Mouse (Mus musculus): ENCODE measurements at regions not wholly inside any gene's neighbourhood (a gene's known extent, or its start where the extent isn't known, plus 50 kb on each side); places are given as distances from the start of the nearest gene placed in this dataset.
A peak's percentile ranks its signal among the peaks of the same experiment; 100 is the strongest.

DNA sequence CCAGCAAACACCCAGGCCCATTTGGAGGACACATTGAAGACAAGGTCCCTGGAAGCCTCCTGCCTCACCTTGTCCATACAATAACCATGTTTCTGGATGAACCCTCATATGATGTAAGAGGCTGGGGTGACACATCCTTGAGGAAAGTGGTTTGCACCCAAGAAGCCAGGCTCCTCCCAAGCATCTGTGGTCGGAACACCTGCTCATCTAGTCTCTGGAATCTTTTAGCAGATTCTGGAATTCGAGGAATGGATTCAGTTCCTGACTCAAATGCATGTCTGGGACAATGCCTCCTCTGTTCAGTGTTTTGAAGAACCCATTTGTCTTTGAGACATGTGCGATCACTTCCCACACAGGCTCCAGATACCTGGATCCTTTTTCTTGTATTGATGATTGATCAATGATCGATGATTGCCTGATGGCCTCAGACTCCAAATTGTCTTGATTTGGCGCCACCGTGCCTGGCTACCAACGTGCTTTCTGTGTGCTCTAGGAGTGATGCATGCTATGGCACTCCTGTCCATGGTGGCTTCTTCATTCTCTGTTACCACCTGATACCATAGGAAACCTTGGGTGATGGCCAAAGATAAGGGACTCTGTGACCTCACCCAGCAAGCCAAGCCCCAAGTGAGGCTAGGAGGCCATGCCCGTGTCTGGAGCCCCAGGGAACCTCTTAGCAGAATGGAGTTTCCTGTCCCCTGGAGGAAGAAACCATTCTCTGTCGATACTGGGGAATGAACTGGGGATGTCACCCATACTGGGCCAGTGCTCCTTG is 126.7 kb downstream of the Mn1 start:
- DNase-seq (ENCODE audit: low spot score in 2 of 2), result no peak

DNA sequence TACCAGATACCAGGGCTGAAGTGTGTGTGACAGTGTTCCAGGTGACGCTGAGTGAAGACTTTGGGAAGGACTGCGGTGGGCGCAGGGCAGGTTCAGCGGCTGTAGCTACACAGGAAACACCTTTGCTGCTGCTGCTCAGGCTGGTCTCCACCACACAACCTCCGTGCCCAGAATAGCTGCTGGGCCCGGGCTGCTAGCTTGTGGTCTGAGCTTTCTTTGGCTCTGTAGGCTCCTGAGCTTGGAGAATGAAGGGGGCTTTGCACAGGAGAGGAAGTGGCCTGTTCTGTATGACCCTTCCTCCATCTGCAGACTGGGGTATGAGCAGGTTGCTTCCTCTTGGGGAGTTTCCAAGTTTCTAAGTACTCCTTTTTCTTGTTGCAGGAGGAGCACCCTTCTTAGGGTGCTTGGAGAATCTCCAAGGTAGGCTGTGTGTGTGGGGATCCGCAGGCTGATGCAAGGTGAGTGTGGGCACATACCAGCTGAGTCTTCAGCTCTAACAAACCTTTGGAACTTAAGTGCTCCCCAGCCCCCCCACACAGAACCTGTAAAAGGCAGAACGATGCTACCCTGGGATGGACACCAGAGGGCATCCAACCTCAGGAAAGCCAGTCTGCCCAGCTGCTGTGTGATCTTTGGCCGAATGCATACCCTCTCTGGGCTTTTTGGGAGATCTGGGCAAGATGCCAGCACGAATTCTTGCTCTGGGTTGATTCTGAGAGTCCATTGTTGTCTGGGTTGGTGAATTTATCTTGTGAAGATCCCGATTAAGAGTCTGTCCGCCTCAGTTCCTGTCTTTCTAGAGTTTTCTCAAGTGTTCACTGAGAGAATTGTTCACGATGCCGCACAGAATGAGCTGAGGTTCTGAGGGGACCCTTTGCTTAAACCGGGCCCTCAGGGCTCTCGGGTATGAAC is 136.6 kb downstream of the Mn1 start:
- DNase-seq (ENCODE audit: low spot score in 2 of 2), result no peak

- no peak for DNase-seq (ENCODE audit: low spot score in 2 of 2)
These were observed 137.6 kb downstream of the Mn1 start for GRCm38 (mm10) chr5:111554551-111555311.

GRCm38 (mm10) chr5:111555312-111555957 is 138.3 kb downstream of the Mn1 start:
- DNase-seq (ENCODE audit: low spot score in 2 of 2), result no peak

DNA sequence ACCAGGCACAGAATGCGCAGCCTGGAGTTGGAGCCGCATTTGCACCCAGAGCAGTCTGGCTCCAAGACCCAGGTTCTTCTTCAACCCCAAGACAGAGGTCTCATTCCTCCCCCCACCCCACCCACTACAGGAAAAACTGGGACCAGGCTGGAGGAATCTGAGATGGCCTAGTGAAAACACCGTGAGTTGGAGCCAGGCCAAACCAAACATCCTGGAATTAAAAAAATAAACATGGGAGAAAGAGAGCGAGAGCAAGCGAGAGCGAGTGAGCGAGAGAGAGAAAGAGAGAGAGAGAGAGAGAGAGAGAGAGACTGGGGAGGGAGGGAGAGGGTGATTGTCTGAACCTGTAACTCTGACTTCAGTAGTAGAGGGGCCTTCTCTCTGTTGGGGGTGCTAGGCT is 138.8 kb downstream of the Mn1 start:
- no peak for DNase-seq (ENCODE audit: low spot score in 2 of 2)

DNA sequence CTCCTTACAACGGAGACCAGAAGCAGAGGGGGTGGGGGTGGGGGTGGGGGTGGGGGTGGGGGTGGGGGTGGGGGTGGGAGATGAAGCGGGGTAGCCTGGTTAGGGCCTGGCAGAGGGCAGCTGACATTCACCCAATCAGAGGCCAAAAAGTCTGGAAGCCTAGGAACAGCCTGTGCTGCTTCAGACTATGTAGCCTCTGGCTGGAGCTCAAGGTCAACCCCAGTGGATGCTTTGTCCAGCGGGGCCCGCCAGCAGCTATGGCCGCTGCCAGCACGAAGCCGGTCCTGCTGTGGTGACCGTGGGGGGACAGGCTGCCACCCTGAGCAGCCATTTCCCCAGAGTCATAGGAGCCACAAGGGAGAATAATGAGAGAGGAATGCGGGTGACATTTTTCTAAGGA is 143.3 kb downstream of the Mn1 start:
- no peak for DNase-seq (ENCODE audit: low spot score in 2 of 2)

GRCm38 (mm10) chr5:111561301-111561700 is 144.1 kb downstream of the Mn1 start:
- no peak for DNase-seq (ENCODE audit: low spot score in 2 of 2)

GRCm38 (mm10) chr5:111570826-111571225 is 153.7 kb downstream of the Mn1 start:
- no peak for DNase-seq (ENCODE audit: low spot score in 2 of 2)

DNA sequence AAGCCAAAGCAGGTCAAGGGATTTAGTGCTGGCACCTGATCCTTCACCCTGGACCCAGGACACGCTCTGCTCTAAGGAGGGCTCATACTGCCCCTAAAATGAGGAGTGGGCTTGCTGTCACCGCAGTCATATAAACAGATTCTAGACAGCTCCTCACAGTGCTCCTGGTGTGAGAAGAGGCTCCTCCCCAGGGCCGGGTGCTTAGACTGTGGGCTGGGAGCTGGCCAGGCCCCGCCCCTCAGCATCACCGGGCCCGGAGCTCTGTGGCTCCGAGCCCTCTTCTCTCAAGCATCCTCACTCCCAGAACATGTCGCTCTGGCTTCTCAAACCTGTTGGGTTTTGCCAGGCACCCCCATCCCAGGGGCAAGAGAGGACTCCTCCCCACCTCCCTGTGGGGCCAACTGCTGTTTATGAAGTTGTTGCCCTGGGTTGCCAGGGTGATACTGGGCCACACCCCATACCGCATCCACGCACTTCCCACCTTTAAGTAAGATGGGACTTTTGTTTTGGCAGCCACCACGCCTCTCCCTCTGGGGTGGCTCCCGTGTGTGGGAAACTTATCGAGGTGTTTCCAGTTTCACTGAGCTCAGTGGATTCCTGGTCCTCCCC is 156.2 kb downstream of the Mn1 start:
- DNase-seq (ENCODE audit: low spot score in 2 of 2), result no peak

GRCm38 (mm10) chr5:111574219-111574840 is 157.2 kb downstream of the Mn1 start:
- DNase-seq (ENCODE audit: low spot score in 2 of 2), result no peak

GRCm38 (mm10) chr5:111575376-111575775 is 158.2 kb downstream of the Mn1 start:
- no peak for DNase-seq (ENCODE audit: low spot score in 2 of 2)

DNA sequence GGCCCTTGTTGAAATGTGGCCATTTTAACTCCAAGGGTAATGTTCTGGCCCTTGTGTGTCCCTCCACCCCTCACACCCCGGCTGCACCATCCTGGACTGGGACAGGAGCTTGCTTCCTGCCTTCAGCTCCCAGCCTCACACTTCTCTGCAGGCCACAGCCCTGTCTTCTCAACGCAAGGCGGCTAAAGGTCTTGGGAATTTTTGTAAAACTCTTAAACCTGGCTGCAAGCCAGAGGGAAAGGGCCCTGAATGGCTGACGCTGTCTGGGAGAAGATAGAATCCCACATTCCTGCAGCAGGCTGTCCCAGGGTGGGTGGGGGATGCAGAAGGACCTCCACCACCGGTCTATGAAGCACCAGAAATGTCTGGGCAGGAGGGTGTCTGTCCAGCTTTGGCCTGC is 156.3 kb upstream of the Gm26897 start:
- no peak for DNase-seq (ENCODE audit: low spot score in 2 of 2)

- DNase-seq (ENCODE audit: low spot score in 2 of 2), result no peak
These were observed 155.6 kb upstream of the Gm26897 start for GRCm38 (mm10) chr5:111578088-111578487.

GRCm38 (mm10) chr5:111578977-111579727 is 154.6 kb upstream of the Gm26897 start:
- no peak for DNase-seq (ENCODE audit: low spot score in 2 of 2)

DNA sequence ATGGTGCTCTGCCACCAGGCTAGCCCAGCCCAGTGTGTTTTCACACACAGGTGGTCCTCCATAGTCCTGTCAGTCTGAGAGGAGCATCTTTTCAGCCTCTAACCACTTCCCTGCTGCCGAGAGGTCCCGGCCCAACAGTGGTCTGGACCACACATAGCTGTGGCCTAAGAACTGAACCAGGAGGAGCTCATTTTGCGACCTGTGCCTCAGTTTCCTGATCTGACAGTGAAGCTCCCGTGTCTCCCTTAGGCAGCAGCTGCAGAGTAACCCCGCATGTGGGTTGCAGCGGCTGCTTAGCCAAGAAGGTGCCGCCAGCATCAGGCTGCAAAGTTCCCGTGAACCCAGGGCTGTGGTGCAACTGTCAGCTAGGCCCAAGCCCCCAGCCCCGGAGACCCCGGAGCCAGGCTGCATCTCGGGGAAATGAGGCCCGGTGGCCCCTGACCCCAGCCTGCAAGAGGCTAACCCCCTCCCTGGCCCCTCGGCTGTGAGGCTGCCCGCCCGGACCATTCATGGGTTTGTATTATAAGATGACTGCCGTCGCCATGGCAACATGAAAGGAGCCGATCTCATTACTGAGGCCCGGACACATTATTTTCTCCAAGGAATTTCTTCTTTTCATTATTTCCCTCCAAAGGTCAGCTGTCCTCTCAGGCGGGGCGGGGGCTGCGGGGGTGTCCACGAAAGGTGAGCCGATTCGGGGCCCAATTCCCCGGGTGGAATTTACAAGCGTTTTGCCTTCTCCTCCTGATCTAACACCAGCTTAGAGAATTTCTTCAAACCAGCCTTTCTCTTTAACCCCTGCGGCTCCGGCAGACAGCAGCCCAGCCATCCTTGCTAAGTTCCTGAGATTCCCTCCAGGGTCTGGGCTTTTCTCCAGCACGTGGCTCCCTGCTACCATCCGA is 152.6 kb upstream of the Gm26897 start:
- DNase-seq (ENCODE audit: low spot score in 2 of 2), result no peak

GRCm38 (mm10) chr5:111582004-111582403 is 151.7 kb upstream of the Gm26897 start:
- DNase-seq (ENCODE audit: low spot score in 2 of 2), result no peak

- DNase-seq (ENCODE audit: low spot score in 2 of 2), result peak; percentile 7 to 35
These were observed 143.1 kb upstream of the Gm26897 start for GRCm38 (mm10) chr5:111590619-111591081.

GRCm38 (mm10) chr5:111592807-111593206 is 140.9 kb upstream of the Gm26897 start:
- no peak for DNase-seq (ENCODE audit: low spot score in 2 of 2)

DNA sequence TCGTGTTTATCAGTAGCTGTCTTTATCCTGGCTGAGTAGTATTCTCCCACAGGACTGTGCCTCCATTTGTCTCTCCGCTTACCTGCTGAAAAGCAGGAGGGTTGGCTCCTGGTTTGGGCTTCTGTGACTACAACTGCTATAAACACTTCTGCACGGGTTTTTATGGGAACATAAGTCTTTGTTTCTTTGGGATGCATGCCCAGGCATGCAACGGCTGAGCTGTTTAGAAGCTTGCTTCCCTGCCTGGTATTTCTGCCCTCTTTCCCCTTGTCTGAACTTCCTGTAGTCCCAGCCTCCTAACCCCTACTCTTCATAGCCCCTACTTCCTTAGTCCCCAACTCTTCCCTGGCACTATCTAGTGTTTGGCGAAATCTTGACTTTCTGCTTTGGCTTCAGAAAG is 139.6 kb upstream of the Gm26897 start:
- no peak for DNase-seq (ENCODE audit: low spot score in 2 of 2)
